Mouse (Mus musculus): ENCODE data around the gene Gm5798.
"Not testable (repeated sequence)": the region's sequence is repeated elsewhere in the genome, so short reads cannot be mapped to it uniquely, and the experiment has no call there.

Gm5798 gene

GRCm38 (mm10) chr14:41348309-41348708 is at the start of gene Gm5798:
Gene Gm5798, plus strand, starts transcription at chr14:41348609.
- DNase-seq = not testable (repeated sequence)

GRCm38 (mm10) chr14:41386279-41386678 is 37.9 kb downstream of the Gm5798 start, which contains the start of gene Gm7945:
Gene Gm7945, minus strand, starts transcription at chr14:41386379.
- not testable (repeated sequence) for DNase-seq
